Mouse (Mus musculus): ENCODE results near the gene Odf3. TPM values are rescaled to one million over a fixed set of nuclear protein-coding genes. Genes with fewer than 3 reads are reported as not detected.

The Odf3 gene
- polyA plus RNA-seq (2015; fragmentation: Nextera tagmentation; extraction: Ambion mirVana): not detected in 2 replicates

GRCm38 (mm10) chr7:140847755-140848580 is at the start of gene Odf3:
Gene Odf3 (plus strand): TSS chr7:140847805.
- Histone ChIP-seq H3K36me3 (ENCODE audit: control insufficient read depth, insufficient read depth, low read length) (peaks cover 4% of the 10 kb centered on the region; the same call in 1 of the 2 replicates), H3K9me3 (ENCODE audit: control insufficient read depth, low read length) (no peaks in the 10 kb centered on the region), H3K9ac (ENCODE audit: low read depth, low read length) (0 out of 2 replicates have a peak within 1 kb of the TSS, but pooled peaks have one; percentile 2), H3K4me1 (ENCODE audit: control insufficient read depth, insufficient read depth, low read length) (no peaks in the 10 kb centered on the region), H3K4me2 (ENCODE audit: low read depth, low read length) (no peak within 1 kb of the TSS), H3K27ac (ENCODE audit: low read length) (no peak within 1 kb of the TSS), H3K27me3 (replicated peaks; ENCODE audit: control insufficient read depth, insufficient read depth, low read length) (no peaks in the 10 kb centered on the region), H3K4me3 (ENCODE audit: low read length) (no peak within 1 kb of the TSS)
- WGBS: 63% methylated on average over 11 of the region's 11 CpGs
- no peak; the same call in 1 of the 2 replicates for ATAC-seq

- Histone ChIP-seq H3K9me3 (ENCODE audit: control insufficient read depth, low read length) (no peaks in the 10 kb centered on the region), H3K27me3 (replicated peaks; ENCODE audit: control insufficient read depth, insufficient read depth, low read length) (no peaks in the 10 kb centered on the region), H3K27ac (ENCODE audit: low read length) (no peak overlapping the region), H3K4me3 (ENCODE audit: low read length) (no peak overlapping the region), H3K4me2 (ENCODE audit: low read depth, low read length) (no peak overlapping the region), H3K36me3 (ENCODE audit: control insufficient read depth, insufficient read depth, low read length) (no peaks in the 10 kb centered on the region), H3K4me1 (ENCODE audit: control insufficient read depth, insufficient read depth, low read length) (no peaks in the 10 kb centered on the region), H3K9ac (ENCODE audit: low read depth, low read length) (no peak overlapping the region)
- no peak for ATAC-seq
- 67% methylated on average over 2 of the region's 2 CpGs for WGBS
These were observed 49.4 kb upstream of the Odf3 start for GRCm38 (mm10) chr7:140798212-140798611.

- Histone ChIP-seq H3K27ac (ENCODE audit: low read length) (no peak overlapping the region), H3K4me1 (ENCODE audit: control insufficient read depth, insufficient read depth, low read length) (no peaks in the 10 kb centered on the region), H3K36me3 (ENCODE audit: control insufficient read depth, insufficient read depth, low read length) (no peaks in the 10 kb centered on the region), H3K9me3 (ENCODE audit: control insufficient read depth, low read length) (no peaks in the 10 kb centered on the region), H3K27me3 (replicated peaks; ENCODE audit: control insufficient read depth, insufficient read depth, low read length) (no peaks in the 10 kb centered on the region), H3K9ac (ENCODE audit: low read depth, low read length) (no peak overlapping the region), H3K4me3 (ENCODE audit: low read length) (no peak overlapping the region), H3K4me2 (ENCODE audit: low read depth, low read length) (no peak overlapping the region)
- no peak for ATAC-seq
- WGBS: 73% methylated on average over 6 of the region's 6 CpGs
These were observed 45.0 kb upstream of the Odf3 start for GRCm38 (mm10) chr7:140802629-140803028.

GRCm38 (mm10) chr7:140805704-140806103 is 41.9 kb upstream of the Odf3 start:
- no peak overlapping the region for H3K4me3 ChIP-seq (ENCODE audit: low read length)
- no peak overlapping the region for H3K27ac ChIP-seq (ENCODE audit: low read length)
- H3K27me3 ChIP-seq (replicated peaks; ENCODE audit: control insufficient read depth, insufficient read depth, low read length): no peaks in the 10 kb centered on the region
- H3K4me1 ChIP-seq (ENCODE audit: control insufficient read depth, insufficient read depth, low read length): no peaks in the 10 kb centered on the region
- no peaks in the 10 kb centered on the region for H3K36me3 ChIP-seq (ENCODE audit: control insufficient read depth, insufficient read depth, low read length)
- no peak overlapping the region for H3K9ac ChIP-seq (ENCODE audit: low read depth, low read length)
- no peaks in the 10 kb centered on the region for H3K9me3 ChIP-seq (ENCODE audit: control insufficient read depth, low read length)
- no peak overlapping the region for H3K4me2 ChIP-seq (ENCODE audit: low read depth, low read length)
- 12% methylated on average over 1 of the region's 1 CpGs for WGBS
- ATAC-seq: no peak

GRCm38 (mm10) chr7:140810496-140810895 is 37.1 kb upstream of the Odf3 start:
- H3K9me3 ChIP-seq (ENCODE audit: control insufficient read depth, low read length): no peaks in the 10 kb centered on the region
- no peak overlapping the region for H3K4me2 ChIP-seq (ENCODE audit: low read depth, low read length)
- ATAC-seq: no peak
- no peak overlapping the region for H3K4me3 ChIP-seq (ENCODE audit: low read length)
- no peaks in the 10 kb centered on the region for H3K4me1 ChIP-seq (ENCODE audit: control insufficient read depth, insufficient read depth, low read length)
- 92% methylated on average over 6 of the region's 6 CpGs for WGBS
- no peak overlapping the region for H3K27ac ChIP-seq (ENCODE audit: low read length)
- no peaks in the 10 kb centered on the region for H3K36me3 ChIP-seq (ENCODE audit: control insufficient read depth, insufficient read depth, low read length)
- H3K9ac ChIP-seq (ENCODE audit: low read depth, low read length): no peak overlapping the region
- H3K27me3 ChIP-seq (replicated peaks; ENCODE audit: control insufficient read depth, insufficient read depth, low read length): no peaks in the 10 kb centered on the region

GRCm38 (mm10) chr7:140811714-140812113 is 35.9 kb upstream of the Odf3 start:
- H3K9me3 ChIP-seq (ENCODE audit: control insufficient read depth, low read length): no peaks in the 10 kb centered on the region
- no peak overlapping the region for H3K4me2 ChIP-seq (ENCODE audit: low read depth, low read length)
- no peak overlapping the region for H3K27ac ChIP-seq (ENCODE audit: low read length)
- no peaks in the 10 kb centered on the region for H3K4me1 ChIP-seq (ENCODE audit: control insufficient read depth, insufficient read depth, low read length)
- ATAC-seq: no peak
- no peak overlapping the region for H3K9ac ChIP-seq (ENCODE audit: low read depth, low read length)
- WGBS: 89% methylated on average over 13 of the region's 13 CpGs
- H3K36me3 ChIP-seq (ENCODE audit: control insufficient read depth, insufficient read depth, low read length): no peaks in the 10 kb centered on the region
- H3K27me3 ChIP-seq (replicated peaks; ENCODE audit: control insufficient read depth, insufficient read depth, low read length): no peaks in the 10 kb centered on the region
- no peak overlapping the region for H3K4me3 ChIP-seq (ENCODE audit: low read length)

GRCm38 (mm10) chr7:140812850-140813249 is 34.8 kb upstream of the Odf3 start:
- Histone ChIP-seq H3K4me2 (ENCODE audit: low read depth, low read length) (no peak overlapping the region), H3K4me3 (ENCODE audit: low read length) (no peak overlapping the region), H3K27me3 (replicated peaks; ENCODE audit: control insufficient read depth, insufficient read depth, low read length) (no peaks in the 10 kb centered on the region), H3K4me1 (ENCODE audit: control insufficient read depth, insufficient read depth, low read length) (no peaks in the 10 kb centered on the region), H3K36me3 (ENCODE audit: control insufficient read depth, insufficient read depth, low read length) (no peaks in the 10 kb centered on the region), H3K27ac (ENCODE audit: low read length) (no peak overlapping the region), H3K9me3 (ENCODE audit: control insufficient read depth, low read length) (no peaks in the 10 kb centered on the region), H3K9ac (ENCODE audit: low read depth, low read length) (no peak overlapping the region)
- ATAC-seq: no peak
- 88% methylated on average over 12 of the region's 12 CpGs for WGBS

- WGBS: 55% methylated on average over 4 of the region's 4 CpGs
- Histone ChIP-seq H3K9me3 (ENCODE audit: control insufficient read depth, low read length) (no peaks in the 10 kb centered on the region), H3K4me1 (ENCODE audit: control insufficient read depth, insufficient read depth, low read length) (peaks cover 9% of the 10 kb centered on the region), H3K4me2 (ENCODE audit: low read depth, low read length) (no peak overlapping the region), H3K36me3 (ENCODE audit: control insufficient read depth, insufficient read depth, low read length) (no peaks in the 10 kb centered on the region), H3K27me3 (replicated peaks; ENCODE audit: control insufficient read depth, insufficient read depth, low read length) (no peaks in the 10 kb centered on the region), H3K9ac (ENCODE audit: low read depth, low read length) (no peak overlapping the region), H3K4me3 (ENCODE audit: low read length) (no peak overlapping the region), H3K27ac (ENCODE audit: low read length) (no peak overlapping the region)
- no peak for ATAC-seq
These were observed 27.4 kb upstream of the Odf3 start for GRCm38 (mm10) chr7:140820173-140820572.

- H3K4me1 ChIP-seq (ENCODE audit: control insufficient read depth, insufficient read depth, low read length): peaks cover 9% of the 10 kb centered on the region
- H3K27ac ChIP-seq (ENCODE audit: low read length): no peak overlapping the region
- ATAC-seq: no peak
- H3K4me3 ChIP-seq (ENCODE audit: low read length): peak overlapping the region; percentile 47
- H3K36me3 ChIP-seq (ENCODE audit: control insufficient read depth, insufficient read depth, low read length): no peaks in the 10 kb centered on the region
- H3K9me3 ChIP-seq (ENCODE audit: control insufficient read depth, low read length): no peaks in the 10 kb centered on the region
- H3K27me3 ChIP-seq (replicated peaks; ENCODE audit: control insufficient read depth, insufficient read depth, low read length): no peaks in the 10 kb centered on the region
- 52% methylated on average over 5 of the region's 5 CpGs for WGBS
- no peak overlapping the region for H3K9ac ChIP-seq (ENCODE audit: low read depth, low read length)
- H3K4me2 ChIP-seq (ENCODE audit: low read depth, low read length): peak overlapping the region; percentile 66
These were observed 26.3 kb upstream of the Odf3 start for GRCm38 (mm10) chr7:140821305-140821652.

Data from intestine, embryonic 16.5 days (tissue).